Mouse (Mus musculus) heart, adult 18-20 months (tissue): ENCODE data around the gene Sdr42e1. TPM values are rescaled to one million over a fixed set of nuclear protein-coding genes. Genes with fewer than 3 reads are reported as not detected.
A peak's percentile ranks its signal among the peaks of the same experiment; 100 is the strongest.

Experiments used
- DNase-seq, 2 experiments: peaks; one replicate each; pipeline ENCODE4 v3.0.0; 2021 to 2022; ENCODE audit warnings: mixed read lengths in 1 of 2
- total RNA-seq, 2 experiments: library from RNA; stranded (reverse); gene quantifications; 2 replicates each; pipeline ENCODE4 v1.2.3; 2021

Sdr42e1 gene
- total RNA-seq, 2 experiments from 2014 or later: 2.9 to 3.9 TPM

DNA sequence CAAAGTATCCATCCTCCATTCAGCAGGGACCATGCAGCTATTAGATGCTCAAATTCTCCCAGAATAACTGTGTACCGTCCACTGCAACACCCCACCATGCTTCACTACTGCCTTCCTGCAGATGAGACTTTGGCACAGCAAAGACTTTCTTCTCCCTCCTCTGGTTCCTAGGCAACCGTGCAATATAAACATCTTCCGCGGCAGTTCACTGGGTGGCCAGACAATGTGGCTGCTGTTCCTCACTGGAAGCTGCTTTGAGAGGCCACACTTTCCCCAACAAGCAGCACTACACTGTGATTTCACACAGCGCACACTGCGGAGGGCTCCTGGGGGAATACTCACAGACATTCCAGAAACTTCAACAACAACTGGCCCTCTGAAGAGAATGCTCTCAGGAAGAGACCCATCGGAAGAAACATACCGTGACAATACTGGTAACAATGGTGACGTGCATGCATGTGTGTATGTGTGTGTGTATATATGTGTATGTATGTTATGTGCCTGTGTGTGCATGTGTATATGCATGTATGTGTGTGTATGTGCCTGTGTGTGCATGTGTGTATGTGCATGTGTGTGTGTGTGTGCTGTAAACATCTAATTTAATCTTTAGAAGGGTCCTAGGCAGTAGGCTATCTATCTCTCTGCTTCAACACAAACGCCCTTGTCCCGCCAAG lies 13.0 kb downstream of the Sdr42e1 start:
- DNase-seq: peak; percentile 12 to 26

DNA sequence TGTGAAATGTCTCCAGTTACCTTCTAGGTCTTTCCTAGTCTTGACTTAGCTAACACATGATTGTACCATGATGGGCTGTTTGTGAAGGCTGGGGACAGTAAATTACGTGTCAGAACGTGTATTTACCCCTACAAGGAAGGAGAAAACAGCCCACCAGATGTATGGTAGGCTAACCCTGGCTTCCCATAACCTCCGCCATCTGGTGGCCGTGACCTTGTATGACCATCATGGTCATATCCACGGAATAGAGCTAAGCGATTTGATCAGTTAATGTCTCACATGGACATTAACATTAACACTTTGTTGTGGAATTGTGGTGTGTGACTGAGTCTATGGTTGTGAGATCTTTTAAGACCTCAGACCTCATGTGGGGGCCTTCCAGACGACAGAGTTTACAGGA lies 14.5 kb downstream of the Sdr42e1 start:
- no peak for DNase-seq

GRCm38 (mm10) chr8:117652318-117652717 lies 21.2 kb downstream of the Sdr42e1 start:
- DNase-seq: no peak

DNA sequence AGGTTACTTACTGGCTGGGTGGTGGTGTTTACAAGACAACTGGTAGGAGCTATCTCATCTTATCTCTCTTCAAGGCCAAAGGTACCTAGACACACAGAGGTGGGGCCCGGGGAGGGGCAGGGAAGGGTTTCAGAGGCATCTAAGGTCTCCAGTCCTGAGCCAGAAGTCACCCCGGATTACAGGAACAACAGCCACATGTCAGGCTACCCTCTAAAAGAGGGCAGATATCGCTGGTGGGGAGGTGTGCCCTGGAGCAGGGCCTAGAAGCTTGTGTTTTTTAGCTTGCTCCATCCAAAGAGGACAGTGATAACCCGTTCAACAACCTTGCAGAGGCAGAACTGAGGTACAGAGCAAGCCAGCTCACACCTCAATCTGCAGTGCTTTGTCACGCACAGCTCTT lies 27.0 kb downstream of the Sdr42e1 start:
- peak; percentile 18 to 26 for DNase-seq

DNA sequence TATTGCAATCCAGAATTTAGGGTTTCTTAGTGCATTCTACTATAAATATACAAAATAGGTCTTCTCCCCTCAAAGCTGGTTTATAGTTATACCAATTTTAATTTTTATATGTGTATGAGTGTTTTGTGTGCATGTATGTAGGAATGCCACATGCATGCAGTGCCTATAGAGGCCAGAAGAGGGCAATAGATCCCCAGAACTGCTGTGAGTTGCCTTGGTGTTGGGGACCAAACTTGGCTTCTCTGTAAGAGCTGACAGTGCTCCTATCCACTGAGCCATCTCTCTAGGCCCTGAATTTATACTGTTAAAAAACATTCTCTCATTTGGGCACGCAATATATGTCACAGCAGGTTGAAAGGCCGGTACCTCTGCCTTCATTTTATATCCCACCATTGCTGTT lies 27.5 kb downstream of the Sdr42e1 start:
- peak; percentile 20 to 67 for DNase-seq

GRCm38 (mm10) chr8:117645486-117645885 lies 28.0 kb downstream of the Sdr42e1 start:
- DNase-seq: no peak

DNA sequence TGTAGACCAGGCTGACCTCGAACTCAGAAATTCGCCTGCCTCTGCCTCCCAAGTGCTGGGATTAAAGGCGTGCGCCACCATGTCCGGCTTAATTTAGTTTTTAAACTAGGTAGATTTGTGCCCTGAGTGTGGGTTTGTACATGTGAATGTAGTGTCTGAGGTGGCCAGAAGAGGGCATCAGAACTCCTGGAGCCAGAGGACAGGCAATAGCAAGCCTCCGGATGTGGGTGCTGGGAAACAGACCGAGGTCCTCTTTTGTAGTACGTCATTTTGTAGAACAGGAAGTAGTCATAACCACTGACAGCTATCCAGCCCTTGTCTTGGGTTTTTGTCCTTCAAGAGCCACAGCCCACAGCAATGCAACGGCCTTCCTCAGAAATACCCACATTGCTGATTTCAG lies 33.9 kb downstream of the Sdr42e1 start:
- no peak for DNase-seq

GRCm38 (mm10) chr8:117637462-117637861 lies 36.0 kb downstream of the Sdr42e1 start:
- DNase-seq: no peak

GRCm38 (mm10) chr8:117634406-117634805 lies 39.1 kb downstream of the Sdr42e1 start:
- DNase-seq: no peak

DNA sequence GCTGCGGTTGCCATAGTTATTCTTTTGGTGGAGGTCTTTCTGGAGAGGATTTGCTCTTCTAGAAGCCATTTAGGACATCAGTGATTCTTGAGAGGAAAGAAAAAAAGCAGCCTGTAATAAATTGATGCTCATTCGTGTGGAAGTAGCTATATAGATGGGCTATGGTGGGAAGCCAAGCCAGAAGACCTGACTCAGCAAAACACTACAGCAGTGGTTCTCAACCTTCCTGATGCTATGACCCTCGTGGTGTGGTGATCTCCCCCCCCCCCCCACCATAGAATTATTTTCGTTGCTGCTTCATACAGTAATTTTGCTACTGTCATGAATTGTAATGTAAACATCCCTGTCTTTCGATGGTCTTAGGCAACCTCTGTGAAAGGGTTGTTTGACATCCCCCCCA lies 41.0 kb downstream of the Sdr42e1 start:
- no peak for DNase-seq

DNA sequence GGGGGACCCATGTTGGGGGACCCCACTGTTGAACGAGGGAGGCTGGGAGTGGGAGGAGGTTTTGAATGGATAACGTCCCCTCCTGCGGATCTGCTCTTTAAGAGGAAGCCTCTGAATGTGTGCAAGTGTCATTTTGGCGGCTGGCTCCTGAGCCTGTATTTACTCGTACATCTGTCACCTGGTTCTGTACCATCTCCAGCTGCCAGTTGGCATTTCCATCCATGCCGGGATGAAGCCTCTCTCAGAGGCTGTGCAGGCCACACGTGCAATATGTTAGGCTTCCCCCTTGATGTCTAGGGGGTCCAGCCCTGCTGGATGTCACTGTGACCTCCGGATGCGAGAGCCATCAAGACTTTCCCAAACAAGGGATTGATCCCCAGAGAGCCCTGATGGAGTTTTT lies 46.4 kb downstream of the Sdr42e1 start:
- no peak for DNase-seq

- peak; percentile 27 to 56 for DNase-seq
Measured at GRCm38 (mm10) chr8:117626040-117626838, 47.2 kb downstream of the Sdr42e1 start.

DNA sequence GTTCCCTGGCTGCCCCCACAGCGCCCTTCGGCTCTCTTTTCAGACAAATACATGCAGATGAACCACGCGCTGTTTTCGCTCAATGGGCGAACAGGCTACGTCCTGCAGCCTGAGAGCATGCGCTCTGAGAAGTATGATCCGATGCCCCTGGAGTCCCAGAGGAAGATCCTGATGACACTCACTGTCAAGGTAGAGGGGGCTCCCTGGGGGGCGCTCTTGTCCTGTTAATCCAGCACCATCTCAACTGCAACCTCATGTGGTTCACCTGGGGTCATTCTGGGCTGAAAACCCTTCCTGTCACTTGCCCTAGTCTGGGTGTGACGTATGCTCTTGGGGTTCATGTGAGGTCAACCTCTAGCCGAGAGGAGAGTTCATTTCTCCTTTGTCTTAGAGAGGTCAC lies 60.6 kb downstream of the Sdr42e1 start:
- DNase-seq: no peak

Other genes with a start within 250 kb of the Sdr42e1 start
- gene Plcg2, start 175.4 kb downstream of the Sdr42e1 start, total RNA-seq: 1 to 10 TPM; 7.6 to 8.5 TPM
- gene Hsd17b2, start 28.2 kb upstream of the Sdr42e1 start, total RNA-seq: not detected
- 1 to 10 TPM; 7.5 to 7.6 TPM for gene Mphosph6, start 128.3 kb upstream of the Sdr42e1 start, total RNA-seq